Mouse (Mus musculus) lung, embryonic 15.5 days (tissue): Measurements from ENCODE around the gene Npdc1. TPM values are rescaled to one million over a fixed set of nuclear protein-coding genes. Genes with fewer than 3 reads are reported as not detected.
A peak's percentile ranks its signal among the peaks of the same experiment; 100 is the strongest.

Source experiments
- ATAC-seq: fragments of 200-750 bp; cut with Nextera tagmentation; 2 replicates; pipeline ENCODE4 v1.8.0; 2017; ENCODE audit warnings: moderate number of reproducible peaks, borderline replicate concordance; ENCODE audit not compliant: low FRiP score, low TSS enrichment; ENCODE audit errors: extremely low read depth
- H3K27ac ChIP-seq: fragments of 300-500 bp; sonication (generic); 2 replicates; pipeline ENCODE4 v1.5.1; 2015; ENCODE audit warnings: moderate library complexity, mild to moderate bottlenecking, inconsistent platforms
- H3K27me3 ChIP-seq: fragments of 300-500 bp; sonication (generic); 2 replicates; pipeline ENCODE4 v1.6.1; 2015; ENCODE audit warnings: inconsistent platforms
- H3K36me3 ChIP-seq: fragments of 300-500 bp; sonication (generic); 2 replicates; pipeline ENCODE4 v1.6.1; 2015; ENCODE audit warnings: inconsistent platforms
- H3K4me1 ChIP-seq: fragments of 300-500 bp; sonication (generic); 2 replicates; pipeline ENCODE4 v1.6.1; 2015; ENCODE audit warnings: inconsistent platforms
- H3K4me2 ChIP-seq: fragments of 300-500 bp; sonication (generic); 2 replicates; pipeline ENCODE4 v1.6.1; 2015; ENCODE audit warnings: inconsistent platforms, mild to moderate bottlenecking, moderate library complexity
- H3K4me3 ChIP-seq: fragments of 300-500 bp; sonication (generic); 2 replicates; pipeline ENCODE4 v1.5.1; 2015; ENCODE audit warnings: mild to moderate bottlenecking, inconsistent platforms
- H3K9ac ChIP-seq: fragments of 300-500 bp; sonication (generic); 2 replicates; pipeline ENCODE4 v1.6.1; 2015; ENCODE audit warnings: inconsistent platforms
- H3K9me3 ChIP-seq: fragments of 300-500 bp; sonication (generic); 2 replicates; pipeline ENCODE4 v1.6.1; 2016; ENCODE audit warnings: inconsistent platforms
- WGBS: fragments of 180-500 bp; shearing (Covaris S2); methylation state at CpG from one replicate; pipeline ENCODE4 v1.1.7; 2015; 5-methylcytosine and 5-hydroxymethylcytosine counted together
- polyA plus RNA-seq: library from polyadenylated mRNA; unstranded; fragments of >200 nt; fragmentation: Nextera tagmentation; extraction: Ambion mirVana; gene quantifications from 2 replicates; pipeline ENCODE4 v1.2.1, GENCODE M21; 2015

Gene Npdc1
- polyA plus RNA-seq, 1 experiment from 2014 or later = 28.7 TPM

- Histone ChIP-seq H3K4me2 (no peak overlapping the region), H3K27ac (no peak overlapping the region), H3K4me1 (peaks cover 38% of the 10 kb centered on the region), H3K36me3 (no peaks in the 10 kb centered on the region), H3K27me3 (peaks cover 6% of the 10 kb centered on the region), H3K9me3 (no peaks in the 10 kb centered on the region), H3K4me3 (no peak overlapping the region), H3K9ac (no peak overlapping the region)
- WGBS = 83% methylated on average over 3 of the region's 3 CpGs
- ATAC-seq = no peak
Observed at GRCm38 (mm10) chr2:25369996-25370395, 29.2 kb upstream of the Npdc1 start.

GRCm38 (mm10) chr2:25371764-25372643, 27.1 kb upstream of the Npdc1 start, which contains the start of gene Sapcd2:
TSS of gene Sapcd2 (plus strand) at chr2:25372321.
- H3K27me3 ChIP-seq = no peaks in the 10 kb centered on the region
- H3K27ac ChIP-seq = peak within 1 kb of the TSS; percentile 81
- peak within 1 kb of the TSS; percentile 85 for H3K4me3 ChIP-seq
- 1% methylated on average over 65 of the region's 65 CpGs for WGBS
- ATAC-seq = peak; percentile 93
- peak within 1 kb of the TSS; percentile 95 for H3K4me2 ChIP-seq
- peaks cover 17% of the 10 kb centered on the region for H3K36me3 ChIP-seq
- no peaks in the 10 kb centered on the region for H3K9me3 ChIP-seq
- H3K4me1 ChIP-seq = peaks cover 30% of the 10 kb centered on the region
- H3K9ac ChIP-seq = peak within 1 kb of the TSS; percentile 67

GRCm38 (mm10) chr2:25372644-25373391, 26.3 kb upstream of the Npdc1 start:
- Histone ChIP-seq H3K36me3 (peaks cover 24% of the 10 kb centered on the region), H3K4me2 (peak overlapping the region; percentile 95), H3K4me1 (peaks cover 30% of the 10 kb centered on the region), H3K9me3 (no peaks in the 10 kb centered on the region), H3K27me3 (no peaks in the 10 kb centered on the region), H3K9ac (peak overlapping the region; percentile 67), H3K27ac (peak overlapping the region; percentile 76), H3K4me3 (peak overlapping the region; percentile 85)
- ATAC-seq = peak; percentile 16; the same call in 1 of the 2 replicates
- WGBS = 2% methylated on average over 42 of the region's 42 CpGs

- H3K4me2 ChIP-seq = peak overlapping the region; percentile 95
- ATAC-seq = no peak
- H3K4me3 ChIP-seq = peak overlapping the region; percentile 85
- H3K27me3 ChIP-seq = no peaks in the 10 kb centered on the region
- no peak overlapping the region for H3K27ac ChIP-seq
- H3K36me3 ChIP-seq = peaks cover 30% of the 10 kb centered on the region
- WGBS = 32% methylated on average over 2 of the region's 2 CpGs
- H3K4me1 ChIP-seq = peaks cover 30% of the 10 kb centered on the region
- H3K9me3 ChIP-seq = no peaks in the 10 kb centered on the region
- peak overlapping the region; percentile 67 for H3K9ac ChIP-seq
Observed at GRCm38 (mm10) chr2:25373431-25373830, 25.7 kb upstream of the Npdc1 start.

- no peak for ATAC-seq
- H3K36me3 ChIP-seq = peaks cover 30% of the 10 kb centered on the region
- WGBS = 66% methylated on average over 4 of the region's 4 CpGs
Observed at GRCm38 (mm10) chr2:25376589-25376988, 22.6 kb upstream of the Npdc1 start.

GRCm38 (mm10) chr2:25384492-25384891, 14.7 kb upstream of the Npdc1 start:
- H3K4me2 ChIP-seq = no peak overlapping the region
- ATAC-seq = no peak
- H3K9me3 ChIP-seq = no peaks in the 10 kb centered on the region
- H3K27ac ChIP-seq = no peak overlapping the region
- no peaks in the 10 kb centered on the region for H3K36me3 ChIP-seq
- WGBS = 50% methylated on average over 5 of the region's 5 CpGs
- H3K9ac ChIP-seq = no peak overlapping the region
- no peaks in the 10 kb centered on the region; the same call in 1 of the 2 replicates for H3K27me3 ChIP-seq
- H3K4me1 ChIP-seq = no peaks in the 10 kb centered on the region
- H3K4me3 ChIP-seq = no peak overlapping the region

More at GRCm38 (mm10) chr2:25376589-25376988, 22.6 kb upstream of the Npdc1 start:
- H3K4me3 ChIP-seq = no peak overlapping the region
- no peak overlapping the region for H3K4me2 ChIP-seq
- peaks cover 26% of the 10 kb centered on the region for H3K4me1 ChIP-seq
- H3K27me3 ChIP-seq = no peaks in the 10 kb centered on the region
- no peaks in the 10 kb centered on the region for H3K9me3 ChIP-seq
- no peak overlapping the region for H3K9ac ChIP-seq
- H3K27ac ChIP-seq = no peak overlapping the region

- H3K4me1 ChIP-seq = peaks cover 17% of the 10 kb centered on the region
- no peaks in the 10 kb centered on the region for H3K36me3 ChIP-seq
- no peak overlapping the region for H3K4me3 ChIP-seq
- no peak for ATAC-seq
- H3K9me3 ChIP-seq = no peaks in the 10 kb centered on the region
- H3K27me3 ChIP-seq = peaks cover 19% of the 10 kb centered on the region
- H3K4me2 ChIP-seq = no peak overlapping the region
- H3K27ac ChIP-seq = no peak overlapping the region
- no peak overlapping the region for H3K9ac ChIP-seq
- WGBS = 51% methylated on average over 5 of the region's 5 CpGs
Observed at GRCm38 (mm10) chr2:25391266-25391665, 7.9 kb upstream of the Npdc1 start.

- Histone ChIP-seq H3K36me3 (no peaks in the 10 kb centered on the region), H3K27me3 (peaks cover 51% of the 10 kb centered on the region), H3K4me1 (peaks cover 19% of the 10 kb centered on the region), H3K9me3 (no peaks in the 10 kb centered on the region), H3K27ac (no peak overlapping the region), H3K9ac (no peak overlapping the region), H3K4me2 (no peak overlapping the region), H3K4me3 (no peak overlapping the region)
- 28% methylated on average over 3 of the region's 3 CpGs for WGBS
- ATAC-seq = no peak
Observed at GRCm38 (mm10) chr2:25394281-25395221, 4.6 kb upstream of the Npdc1 start.

- H3K9ac ChIP-seq = peak within 1 kb of the TSS; percentile 11; the same call in 1 of the 2 replicates
- peak within 1 kb of the TSS; percentile 78 for H3K4me2 ChIP-seq
- no peaks in the 10 kb centered on the region for H3K36me3 ChIP-seq
- peaks cover 19% of the 10 kb centered on the region for H3K4me1 ChIP-seq
- 2% methylated on average over 57 of the region's 57 CpGs for whole genome bisulfite sequencing
- peaks cover 65% of the 10 kb centered on the region for H3K27me3 ChIP-seq
- peak; percentile 36; the same call in 1 of the 2 replicates for ATAC-seq
- H3K9me3 ChIP-seq = no peaks in the 10 kb centered on the region
- no peak within 1 kb of the TSS for H3K27ac ChIP-seq
- peak within 1 kb of the TSS; percentile 40 for H3K4me3 ChIP-seq
Observed at GRCm38 (mm10) chr2:25395721-25396596, 3.2 kb upstream of the Npdc1 start, which contains the start of gene Entpd2. TSS of gene Entpd2 (plus strand) at chr2:25395874.

- Histone ChIP-seq H3K27me3 (peaks cover 71% of the 10 kb centered on the region), H3K4me3 (peak overlapping the region; percentile 40), H3K27ac (no peak overlapping the region), H3K9ac (0 out of 2 replicates have a peak overlapping the region, but pooled peaks have one; percentile 11), H3K4me1 (peaks cover 19% of the 10 kb centered on the region), H3K36me3 (no peaks in the 10 kb centered on the region), H3K9me3 (no peaks in the 10 kb centered on the region), H3K4me2 (peak overlapping the region; percentile 78)
- ATAC-seq = no peak
- WGBS = 31% methylated on average over 3 of the region's 3 CpGs
Observed at GRCm38 (mm10) chr2:25396597-25396983, 2.6 kb upstream of the Npdc1 start.
